Mouse (Mus musculus): ENCODE results near the gene Sult1a1. TPM values are rescaled to one million over a fixed set of nuclear protein-coding genes. Genes with fewer than 3 reads are reported as not detected.

Gene Sult1a1
- polyA plus RNA-seq, 1 experiment: not detected

- no peaks in the 10 kb centered on the region for H3K4me1 ChIP-seq (ENCODE audit: control insufficient read depth)
- no peak for TF ChIP-seq TAL1 (IDR thresholded peaks at IDR 0.05; ENCODE audit: low read length)
- no peak for TF ChIP-seq GATA1 (IDR thresholded peaks at IDR 0.05; ENCODE audit: low read length)
- no peak overlapping the region for H3K4me3 ChIP-seq (replicated peaks)
- H3K9me3 ChIP-seq (ENCODE audit: control insufficient read depth, low read length): no peaks in the 10 kb centered on the region
- H3K36me3 ChIP-seq (ENCODE audit: control insufficient read depth): peaks cover 38% of the 10 kb centered on the region
- H3K27me3 ChIP-seq (ENCODE audit: control insufficient read depth): no peaks in the 10 kb centered on the region
Measured at GRCm38 (mm10) chr7:126678545-126679341, 2.5 kb upstream of the Sult1a1 start.

GRCm38 (mm10) chr7:126676631-126677220 lies 494 bp upstream of the Sult1a1 start:
- Histone ChIP-seq H3K4me3 (replicated peaks) (no peak overlapping the region), H3K4me1 (ENCODE audit: control insufficient read depth) (no peaks in the 10 kb centered on the region), H3K27me3 (ENCODE audit: control insufficient read depth) (no peaks in the 10 kb centered on the region), H3K36me3 (ENCODE audit: control insufficient read depth) (peaks cover 57% of the 10 kb centered on the region), H3K9me3 (ENCODE audit: control insufficient read depth, low read length) (no peaks in the 10 kb centered on the region)
- no peak for TF ChIP-seq GATA1 (IDR thresholded peaks at IDR 0.05; ENCODE audit: low read length)
- TF ChIP-seq TAL1 (IDR thresholded peaks at IDR 0.05; ENCODE audit: low read length): no peak

GRCm38 (mm10) chr7:126675104-126675503 lies 1.1 kb downstream of the Sult1a1 start:
- Histone ChIP-seq H3K27me3 (ENCODE audit: control insufficient read depth) (no peaks in the 10 kb centered on the region), H3K4me3 (replicated peaks) (no peak overlapping the region), H3K9me3 (ENCODE audit: control insufficient read depth, low read length) (no peaks in the 10 kb centered on the region), H3K4me1 (ENCODE audit: control insufficient read depth) (no peaks in the 10 kb centered on the region), H3K36me3 (ENCODE audit: control insufficient read depth) (peaks cover 73% of the 10 kb centered on the region)
- TF ChIP-seq TAL1 (IDR thresholded peaks at IDR 0.05; ENCODE audit: low read length) (no peak), GATA1 (IDR thresholded peaks at IDR 0.05; ENCODE audit: low read length) (no peak)

GRCm38 (mm10) chr7:126672111-126672510 lies 4.1 kb downstream of the Sult1a1 start:
- H3K4me1 ChIP-seq (ENCODE audit: control insufficient read depth): no peaks in the 10 kb centered on the region
- H3K9me3 ChIP-seq (ENCODE audit: control insufficient read depth, low read length): no peaks in the 10 kb centered on the region
- no peaks in the 10 kb centered on the region for H3K27me3 ChIP-seq (ENCODE audit: control insufficient read depth)
- no peak overlapping the region for H3K4me3 ChIP-seq (replicated peaks)
- peaks cover 86% of the 10 kb centered on the region for H3K36me3 ChIP-seq (ENCODE audit: control insufficient read depth)
- no peak for TF ChIP-seq TAL1 (IDR thresholded peaks at IDR 0.05; ENCODE audit: low read length)
- TF ChIP-seq GATA1 (IDR thresholded peaks at IDR 0.05; ENCODE audit: low read length): no peak

GRCm38 (mm10) chr7:126670152-126670551 lies 6.1 kb downstream of the Sult1a1 start:
- Histone ChIP-seq H3K4me3 (replicated peaks) (no peak overlapping the region), H3K36me3 (ENCODE audit: control insufficient read depth) (peaks cover 90% of the 10 kb centered on the region), H3K9me3 (ENCODE audit: control insufficient read depth, low read length) (no peaks in the 10 kb centered on the region), H3K4me1 (ENCODE audit: control insufficient read depth) (no peaks in the 10 kb centered on the region), H3K27me3 (ENCODE audit: control insufficient read depth) (no peaks in the 10 kb centered on the region)
- TF ChIP-seq TAL1 (IDR thresholded peaks at IDR 0.05; ENCODE audit: low read length) (no peak), GATA1 (IDR thresholded peaks at IDR 0.05; ENCODE audit: low read length) (no peak)

GRCm38 (mm10) chr7:126668452-126668851 lies 7.8 kb downstream of the Sult1a1 start:
- H3K4me1 ChIP-seq (ENCODE audit: control insufficient read depth): peaks cover 4% of the 10 kb centered on the region; the same call in 1 of the 2 replicates
- no peak overlapping the region for H3K4me3 ChIP-seq (replicated peaks)
- TF ChIP-seq GATA1 (IDR thresholded peaks at IDR 0.05; ENCODE audit: low read length) (no peak), TAL1 (IDR thresholded peaks at IDR 0.05; ENCODE audit: low read length) (no peak)
- H3K9me3 ChIP-seq (ENCODE audit: control insufficient read depth, low read length): no peaks in the 10 kb centered on the region
- H3K27me3 ChIP-seq (ENCODE audit: control insufficient read depth): no peaks in the 10 kb centered on the region
- peaks cover 91% of the 10 kb centered on the region for H3K36me3 ChIP-seq (ENCODE audit: control insufficient read depth)

GRCm38 (mm10) chr7:126667495-126668090 lies 8.6 kb downstream of the Sult1a1 start:
- Histone ChIP-seq H3K4me3 (replicated peaks) (no peak overlapping the region), H3K27me3 (ENCODE audit: control insufficient read depth) (no peaks in the 10 kb centered on the region), H3K36me3 (ENCODE audit: control insufficient read depth) (peaks cover 91% of the 10 kb centered on the region), H3K4me1 (ENCODE audit: control insufficient read depth) (peaks cover 4% of the 10 kb centered on the region; the same call in 1 of the 2 replicates), H3K9me3 (ENCODE audit: control insufficient read depth, low read length) (no peaks in the 10 kb centered on the region)
- no peak for TF ChIP-seq GATA1 (IDR thresholded peaks at IDR 0.05; ENCODE audit: low read length)
- no peak for TF ChIP-seq TAL1 (IDR thresholded peaks at IDR 0.05; ENCODE audit: low read length)

- H3K4me1 ChIP-seq (ENCODE audit: control insufficient read depth): peaks cover 4% of the 10 kb centered on the region; the same call in 1 of the 2 replicates
- no peaks in the 10 kb centered on the region for H3K27me3 ChIP-seq (ENCODE audit: control insufficient read depth)
- H3K36me3 ChIP-seq (ENCODE audit: control insufficient read depth): peaks cover 81% of the 10 kb centered on the region
- TF ChIP-seq TAL1 (IDR thresholded peaks at IDR 0.05; ENCODE audit: low read length) (no peak), GATA1 (IDR thresholded peaks at IDR 0.05; ENCODE audit: low read length) (no peak)
- H3K4me3 ChIP-seq (replicated peaks): no peak overlapping the region
- H3K9me3 ChIP-seq (ENCODE audit: control insufficient read depth, low read length): no peaks in the 10 kb centered on the region
Measured at GRCm38 (mm10) chr7:126665269-126665668, 11.0 kb downstream of the Sult1a1 start.

- H3K4me3 ChIP-seq (replicated peaks): no peak overlapping the region
Measured at GRCm38 (mm10) chr7:126663646-126664045, 12.6 kb downstream of the Sult1a1 start.

More at GRCm38 (mm10) chr7:126663646-126664045, 12.6 kb downstream of the Sult1a1 start:
- Histone ChIP-seq H3K4me1 (ENCODE audit: control insufficient read depth) (peaks cover 4% of the 10 kb centered on the region; the same call in 1 of the 2 replicates), H3K27me3 (ENCODE audit: control insufficient read depth) (no peaks in the 10 kb centered on the region), H3K36me3 (ENCODE audit: control insufficient read depth) (peaks cover 68% of the 10 kb centered on the region), H3K9me3 (ENCODE audit: control insufficient read depth, low read length) (no peaks in the 10 kb centered on the region)
- TF ChIP-seq TAL1 (IDR thresholded peaks at IDR 0.05; ENCODE audit: low read length): no peak
- TF ChIP-seq GATA1 (IDR thresholded peaks at IDR 0.05; ENCODE audit: low read length): no peak

Measured in erythroblast, embryonic 14.5 days (primary cell).